Mouse (Mus musculus): ENCODE measurements around the gene Eloa. TPM values are rescaled to one million over a fixed set of nuclear protein-coding genes. Genes with fewer than 3 reads are reported as not detected.
"Not testable (repeated sequence)": the region's sequence is repeated elsewhere in the genome, so short reads cannot be mapped to it uniquely, and the experiment has no call there.

The Eloa gene
- 29.1 and 30.9 TPM in 2 replicates for polyA plus RNA-seq (2015; fragmentation: Nextera tagmentation; extraction: Ambion mirVana)

GRCm38 (mm10) chr4:136021549-136022047, at the start of gene Eloa:
TSS of gene Eloa (minus strand) at chr4:136021763.
- peak within 1 kb of the TSS; percentile 94 for H3K9ac ChIP-seq (ENCODE audit: low read depth, low read length)
- WGBS, result under 1% methylated on average over 46 of the region's 48 CpGs
- peak within 1 kb of the TSS; percentile 74 for H3K4me2 ChIP-seq (ENCODE audit: low read length)
- peak within 1 kb of the TSS; percentile 85 for H3K4me3 ChIP-seq (replicated peaks; ENCODE audit: low read depth, low read length)
- DNase-seq (ENCODE audit: low spot score) (peak; percentile 100), ATAC-seq (replicated peaks; ENCODE audit: low FRiP score, low read depth) (peak; percentile 98)
- H3K27ac ChIP-seq, result peak within 1 kb of the TSS; percentile 88
- peaks cover 8% of the 10 kb centered on the region; the same call in 1 of the 2 replicates for H3K4me1 ChIP-seq (replicated peaks; ENCODE audit: insufficient read depth, low read length)
- TF ChIP-seq CTCF (IDR thresholded peaks at IDR 0.05; ENCODE audit: low read depth), result peak; percentile 16; the same call in 1 of the 2 replicates
- H3K9me3 ChIP-seq (replicated peaks; ENCODE audit: low read length), result no peaks in the 10 kb centered on the region
- H3K27me3 ChIP-seq (ENCODE audit: insufficient read depth, low read length), result no peaks in the 10 kb centered on the region
- no peaks in the 10 kb centered on the region for H3K36me3 ChIP-seq (ENCODE audit: insufficient read depth, low read length)

DNA sequence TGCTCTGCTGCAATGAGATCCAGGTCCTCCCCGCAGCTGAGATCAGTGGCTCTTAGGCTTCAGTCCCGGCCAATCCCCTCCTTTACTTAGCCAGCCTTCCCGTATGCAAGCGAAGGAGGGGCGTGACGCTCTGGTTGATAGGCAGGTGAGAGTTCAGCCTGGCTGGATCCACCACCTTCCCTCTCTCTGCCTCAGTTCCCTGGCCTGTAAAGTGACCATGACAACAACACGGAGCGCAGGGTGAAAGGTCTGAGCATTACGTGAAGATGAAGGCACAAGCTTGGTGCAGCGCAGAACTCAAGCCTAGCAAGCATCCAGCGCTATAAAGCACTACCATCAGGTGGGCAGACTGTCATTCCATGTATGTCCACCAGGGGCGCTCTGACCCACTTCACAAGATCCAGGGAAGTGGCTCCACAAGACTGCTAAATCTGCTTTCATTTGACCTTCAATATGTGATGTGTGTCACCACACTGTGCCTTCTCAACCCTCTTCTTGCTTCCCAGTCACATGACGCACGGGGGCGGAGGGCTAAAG, 49.7 kb upstream of the Eloa start:
- ATAC-seq (replicated peaks; ENCODE audit: low FRiP score, low read depth) (peak; percentile 66), DNase-seq (ENCODE audit: low spot score) (peak; percentile 85)
- 4% methylated on average over 15 of the region's 15 CpGs for WGBS
- Histone ChIP-seq H3K4me3 (replicated peaks; ENCODE audit: low read depth, low read length) (no peak overlapping the region), H3K36me3 (ENCODE audit: insufficient read depth, low read length) (no peaks in the 10 kb centered on the region), H3K4me1 (replicated peaks; ENCODE audit: insufficient read depth, low read length) (no peaks in the 10 kb centered on the region), H3K27me3 (ENCODE audit: insufficient read depth, low read length) (no peaks in the 10 kb centered on the region), H3K27ac (no peak overlapping the region), H3K4me2 (ENCODE audit: low read length) (peak overlapping the region; percentile 21), H3K9me3 (replicated peaks; ENCODE audit: low read length) (no peaks in the 10 kb centered on the region), H3K9ac (ENCODE audit: low read depth, low read length) (no peak overlapping the region)
- peak; percentile 99 for TF ChIP-seq CTCF (IDR thresholded peaks at IDR 0.05; ENCODE audit: low read depth)

GRCm38 (mm10) chr4:136070592-136070991, 49.0 kb upstream of the Eloa start:
- no peak overlapping the region for H3K4me2 ChIP-seq (ENCODE audit: low read length)

DNA sequence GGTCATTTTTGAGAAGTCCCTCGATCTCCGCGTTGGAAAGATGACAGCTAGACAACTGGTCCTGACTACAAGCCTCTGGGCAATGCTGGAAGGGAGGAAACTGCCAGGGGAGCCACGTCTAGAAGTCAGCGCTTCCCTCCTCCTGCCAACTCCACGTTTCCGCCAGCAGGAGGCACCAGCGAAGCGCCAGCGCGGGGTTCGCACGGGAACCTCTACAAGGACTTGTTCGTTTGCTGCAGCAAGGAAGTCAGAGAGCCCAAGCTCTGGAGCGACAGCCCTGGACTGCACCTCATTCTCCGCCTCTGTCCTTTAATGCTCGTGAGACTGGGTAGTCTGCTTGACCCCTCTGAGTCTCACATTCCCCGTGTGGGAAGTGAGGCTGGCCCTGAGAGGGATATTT, 48.4 kb upstream of the Eloa start:
- H3K36me3 ChIP-seq (ENCODE audit: insufficient read depth, low read length), result no peaks in the 10 kb centered on the region
- H3K9me3 ChIP-seq (replicated peaks; ENCODE audit: low read length), result no peaks in the 10 kb centered on the region
- 2% methylated on average over 18 of the region's 18 CpGs for WGBS
- no peak overlapping the region for H3K4me2 ChIP-seq (ENCODE audit: low read length)
- no peak overlapping the region; the same call in 1 of the 2 replicates for H3K27ac ChIP-seq
- H3K4me1 ChIP-seq (replicated peaks; ENCODE audit: insufficient read depth, low read length), result no peaks in the 10 kb centered on the region
- H3K27me3 ChIP-seq (ENCODE audit: insufficient read depth, low read length), result no peaks in the 10 kb centered on the region
- TF ChIP-seq CTCF (IDR thresholded peaks at IDR 0.05; ENCODE audit: low read depth), result peak; percentile 98
- no peak overlapping the region for H3K4me3 ChIP-seq (replicated peaks; ENCODE audit: low read depth, low read length)
- DNase-seq (ENCODE audit: low spot score), result peak; percentile 92
- H3K9ac ChIP-seq (ENCODE audit: low read depth, low read length), result no peak overlapping the region
- ATAC-seq (replicated peaks; ENCODE audit: low FRiP score, low read depth), result peak; percentile 47

More at GRCm38 (mm10) chr4:136070592-136070991, 49.0 kb upstream of the Eloa start:
- Histone ChIP-seq H3K9ac (ENCODE audit: low read depth, low read length) (no peak overlapping the region), H3K9me3 (replicated peaks; ENCODE audit: low read length) (no peaks in the 10 kb centered on the region), H3K36me3 (ENCODE audit: insufficient read depth, low read length) (no peaks in the 10 kb centered on the region), H3K4me1 (replicated peaks; ENCODE audit: insufficient read depth, low read length) (no peaks in the 10 kb centered on the region), H3K4me3 (replicated peaks; ENCODE audit: low read depth, low read length) (no peak overlapping the region), H3K27me3 (ENCODE audit: insufficient read depth, low read length) (no peaks in the 10 kb centered on the region), H3K27ac (no peak overlapping the region; the same call in 1 of the 2 replicates)
- no peak for TF ChIP-seq CTCF (IDR thresholded peaks at IDR 0.05; ENCODE audit: low read depth)
- 0 out of 2 replicates have a peak, but pooled peaks have one; percentile 8 for ATAC-seq (replicated peaks; ENCODE audit: low FRiP score, low read depth)
- WGBS, result 58% methylated on average over 6 of the region's 6 CpGs
- DNase-seq (ENCODE audit: low spot score), result no peak

- Histone ChIP-seq H3K9me3 (replicated peaks; ENCODE audit: low read length) (no peaks in the 10 kb centered on the region), H3K27me3 (ENCODE audit: insufficient read depth, low read length) (no peaks in the 10 kb centered on the region), H3K36me3 (ENCODE audit: insufficient read depth, low read length) (no peaks in the 10 kb centered on the region), H3K9ac (ENCODE audit: low read depth, low read length) (no peak overlapping the region), H3K27ac (no peak overlapping the region), H3K4me1 (replicated peaks; ENCODE audit: insufficient read depth, low read length) (no peaks in the 10 kb centered on the region), H3K4me3 (replicated peaks; ENCODE audit: low read depth, low read length) (no peak overlapping the region), H3K4me2 (ENCODE audit: low read length) (no peak overlapping the region)
- no peak for TF ChIP-seq CTCF (IDR thresholded peaks at IDR 0.05; ENCODE audit: low read depth)
- WGBS, result 76% methylated on average over 4 of the region's 4 CpGs
- DNase-seq (ENCODE audit: low spot score) (no peak), ATAC-seq (replicated peaks; ENCODE audit: low FRiP score, low read depth) (no peak)
These were observed 47.8 kb upstream of the Eloa start for GRCm38 (mm10) chr4:136069313-136069712.

DNA sequence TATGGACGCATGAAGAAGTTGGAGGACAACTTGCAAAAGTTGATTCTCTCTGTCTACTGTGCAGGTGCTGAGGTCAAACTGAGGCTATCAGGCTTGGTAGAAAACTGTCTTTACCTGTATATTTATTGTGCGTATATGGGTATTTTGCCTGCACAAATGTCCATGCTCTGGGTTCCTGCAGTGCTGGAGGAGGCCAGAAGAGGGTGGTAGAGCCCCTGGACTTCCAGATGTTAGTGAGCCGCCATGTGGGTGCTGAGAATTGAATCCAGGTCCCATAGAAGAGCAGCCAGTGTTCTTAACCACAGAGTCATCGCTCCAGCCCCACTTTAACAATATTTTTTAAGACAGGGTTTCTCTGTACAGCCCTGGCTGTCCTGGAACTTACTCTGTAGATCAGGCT, 41.6 kb upstream of the Eloa start:
- Histone ChIP-seq H3K36me3 (ENCODE audit: insufficient read depth, low read length) (no peaks in the 10 kb centered on the region), H3K27ac (no peak overlapping the region), H3K9me3 (replicated peaks; ENCODE audit: low read length) (no peaks in the 10 kb centered on the region), H3K4me1 (replicated peaks; ENCODE audit: insufficient read depth, low read length) (no peaks in the 10 kb centered on the region), H3K9ac (ENCODE audit: low read depth, low read length) (no peak overlapping the region), H3K4me2 (ENCODE audit: low read length) (no peak overlapping the region), H3K27me3 (ENCODE audit: insufficient read depth, low read length) (no peaks in the 10 kb centered on the region), H3K4me3 (replicated peaks; ENCODE audit: low read depth, low read length) (no peak overlapping the region)
- TF ChIP-seq CTCF (IDR thresholded peaks at IDR 0.05; ENCODE audit: low read depth), result no peak
- ATAC-seq (replicated peaks; ENCODE audit: low FRiP score, low read depth), result no peak
- 86% methylated on average over 4 of the region's 4 CpGs for WGBS
- DNase-seq (ENCODE audit: low spot score), result no peak

DNA sequence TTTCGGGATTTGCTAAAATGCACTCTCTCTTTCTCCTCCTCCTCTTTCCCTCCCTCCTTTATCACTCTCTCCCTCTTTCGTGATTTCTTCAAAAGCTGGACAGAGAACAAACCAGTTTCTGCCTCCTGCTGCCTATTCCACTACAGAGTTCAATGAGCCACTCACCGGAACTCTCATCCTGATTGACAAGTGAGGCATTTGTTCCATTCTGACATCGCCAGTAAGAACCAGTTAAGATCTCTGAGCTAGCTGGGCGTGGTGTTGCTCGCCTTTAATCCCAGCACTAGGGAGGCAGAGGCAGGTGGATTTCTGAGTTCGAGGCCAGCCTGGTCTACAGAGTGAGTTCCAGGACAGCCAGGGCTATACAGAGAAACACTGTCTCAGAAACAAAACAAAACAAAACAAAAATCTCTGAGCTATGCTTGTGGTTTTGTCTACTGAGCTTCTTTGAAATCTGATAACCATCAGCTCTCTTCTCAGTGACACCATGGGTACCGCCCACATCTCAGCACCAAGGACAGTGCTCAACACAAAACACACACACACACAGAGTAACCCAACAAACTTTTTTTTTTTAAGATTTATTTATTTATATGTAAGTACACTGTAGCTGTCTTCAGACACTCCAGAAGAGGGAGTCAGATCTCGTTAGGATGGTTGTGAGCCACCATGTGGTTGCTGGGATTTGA, 38.4 kb upstream of the Eloa start:
- H3K9me3 ChIP-seq (replicated peaks; ENCODE audit: low read length); H3K4me3 ChIP-seq (replicated peaks; ENCODE audit: low read depth, low read length); H3K27me3 ChIP-seq (ENCODE audit: insufficient read depth, low read length); H3K36me3 ChIP-seq (ENCODE audit: insufficient read depth, low read length); H3K4me1 ChIP-seq (replicated peaks; ENCODE audit: insufficient read depth, low read length); DNase-seq (ENCODE audit: low spot score); H3K4me2 ChIP-seq (ENCODE audit: low read length); H3K9ac ChIP-seq (ENCODE audit: low read depth, low read length); ATAC-seq (replicated peaks; ENCODE audit: low FRiP score, low read depth); H3K27ac ChIP-seq: not testable (repeated sequence)
- WGBS, result 63% methylated on average over 9 of the region's 9 CpGs
